Comparison of ENCODE assay signal across 8 mouse cellular contexts in genomic region chr4:119121249-119121648, GRCm38 (mm10). TPM values are rescaled to one million over a fixed set of nuclear protein-coding genes. Genes with fewer than 3 reads are reported as not detected.
A peak's percentile ranks its signal among the peaks of the same experiment; 100 is the strongest.
DNase-seq lines count a peak whose midpoint lies in the region; ATAC-seq and TF ChIP-seq lines count a peak whose summit lies in the region.

No protein-coding gene starts in this region.

- peak; percentile 11 for DNase-seq in forebrain, postnatal 0 days
- peak; percentile 99 for DNase-seq in NIH3T3 (ENCODE audit: low read depth)
- peak; percentile 50 to 66 for DNase-seq in gastrocnemius, adult 8-10 months (ENCODE audit: low spot score in 2 of 2)
- peak; percentile 93 for DNase-seq in kidney, adult 2 months
- peak; percentile 68 for DNase-seq in liver, embryonic 13.5 days
- no peak for DNase-seq in B cell, adult 2 months

- no peak for TF ChIP-seq CTCF in forebrain, postnatal 0 days (IDR thresholded peaks at IDR 0.05; ENCODE audit: low read depth)
- no peak for TF ChIP-seq CTCF in kidney, adult 2 months (conservative IDR thresholded peaks at IDR 0.05; ENCODE audit: insufficient read depth, insufficient read length, low read depth, low read length)

- no peak for TF ChIP-seq POLR2A in kidney, adult 2 months (IDR thresholded peaks at IDR 0.05; ENCODE audit: low read depth, low read length)

- H3K9ac ChIP-seq in forebrain, postnatal 0 days, result no peak overlapping the region
- H3K9ac ChIP-seq in forebrain, embryonic 12.5 days, result no peak overlapping the region
- H3K9ac ChIP-seq in liver, embryonic 13.5 days, result no peak overlapping the region
- H3K9ac ChIP-seq in stomach, embryonic 15.5 days, result no peak overlapping the region

- no peak overlapping the region for H3K4me2 ChIP-seq in forebrain, postnatal 0 days (ENCODE audit: low read depth)
- H3K4me2 ChIP-seq in forebrain, embryonic 12.5 days, result no peak overlapping the region
- no peak overlapping the region for H3K4me2 ChIP-seq in liver, embryonic 13.5 days
- H3K4me2 ChIP-seq in stomach, embryonic 15.5 days, result no peak overlapping the region

- H3K9me3 ChIP-seq in forebrain, postnatal 0 days (ENCODE audit: low read length), result no peaks in the 10 kb centered on the region
- H3K9me3 ChIP-seq in forebrain, embryonic 12.5 days, result no peaks in the 10 kb centered on the region
- H3K9me3 ChIP-seq in liver, embryonic 13.5 days (replicated peaks), result no peaks in the 10 kb centered on the region
- no peaks in the 10 kb centered on the region for H3K9me3 ChIP-seq in stomach, embryonic 15.5 days

- peak; percentile 10; the same call in 1 of the 2 replicates for ATAC-seq in forebrain, postnatal 0 days
- ATAC-seq in forebrain, embryonic 12.5 days (ENCODE audit: low FRiP score), result no peak
- peak; percentile 52 for ATAC-seq in liver, embryonic 13.5 days (ENCODE audit: low read depth)
- ATAC-seq in stomach, embryonic 15.5 days (ENCODE audit: insufficient read depth, low FRiP score, low read depth), result peak; percentile 40; the same call in 1 of the 2 replicates

- H3K4me1 ChIP-seq in forebrain, postnatal 0 days (ENCODE audit: insufficient read depth), result no peaks in the 10 kb centered on the region
- peaks cover 15% of the 10 kb centered on the region for H3K4me1 ChIP-seq in forebrain, embryonic 12.5 days
- H3K4me1 ChIP-seq in kidney, adult 2 months (ENCODE audit: control insufficient read depth, insufficient read depth, low read length), result 0 out of 2 replicates have a peak, but pooled peaks cover 17% of the 10 kb centered on the region
- peaks cover 100% of the 10 kb centered on the region for H3K4me1 ChIP-seq in liver, embryonic 13.5 days (replicated peaks)
- peaks cover 36% of the 10 kb centered on the region for H3K4me1 ChIP-seq in stomach, embryonic 15.5 days

- WGBS in forebrain, postnatal 0 days, result 35% methylated on average over 4 of the region's 4 CpGs
- 65% methylated on average over 4 of the region's 4 CpGs for WGBS in forebrain, embryonic 12.5 days
- WGBS in kidney, adult 2 months, result 28% methylated on average over 4 of the region's 4 CpGs
- 30% methylated on average over 4 of the region's 4 CpGs for WGBS in liver, embryonic 13.5 days (ENCODE audit: insufficient replicate concordance)
- 36% methylated on average over 4 of the region's 4 CpGs for WGBS in stomach, embryonic 15.5 days

- no peak overlapping the region for H3K4me3 ChIP-seq in forebrain, postnatal 0 days (ENCODE audit: low read depth, low read length)
- H3K4me3 ChIP-seq in forebrain, embryonic 12.5 days (replicated peaks), result no peak overlapping the region
- H3K4me3 ChIP-seq in kidney, adult 2 months (ENCODE audit: insufficient read depth, low read depth, low read length), result no peak overlapping the region
- no peak overlapping the region; the same call in 1 of the 2 replicates for H3K4me3 ChIP-seq in liver, embryonic 13.5 days (replicated peaks)
- H3K4me3 ChIP-seq in stomach, embryonic 15.5 days (replicated peaks), result no peak overlapping the region

- 0 out of 2 replicates have a peak, but pooled peaks cover 7% of the 10 kb centered on the region for H3K36me3 ChIP-seq in forebrain, postnatal 0 days (ENCODE audit: insufficient read depth)
- H3K36me3 ChIP-seq in forebrain, embryonic 12.5 days (replicated peaks), result peaks cover 61% of the 10 kb centered on the region
- H3K36me3 ChIP-seq in kidney, adult 2 months (ENCODE audit: control insufficient read depth, insufficient read depth, low read length), result no peaks in the 10 kb centered on the region
- peaks cover 100% of the 10 kb centered on the region for H3K36me3 ChIP-seq in liver, embryonic 13.5 days
- peaks cover 19% of the 10 kb centered on the region; the same call in 1 of the 2 replicates for H3K36me3 ChIP-seq in stomach, embryonic 15.5 days

- no peak overlapping the region for H3K27ac ChIP-seq in forebrain, postnatal 0 days (ENCODE audit: low read depth, low read length)
- no peak overlapping the region for H3K27ac ChIP-seq in forebrain, embryonic 12.5 days
- peak overlapping the region; percentile 42; the same call in 1 of the 2 replicates for H3K27ac ChIP-seq in kidney, adult 2 months (ENCODE audit: insufficient read depth, low read depth, low read length)
- peak overlapping the region; percentile 51 for H3K27ac ChIP-seq in liver, embryonic 13.5 days
- no peak overlapping the region for H3K27ac ChIP-seq in stomach, embryonic 15.5 days

- no peaks in the 10 kb centered on the region for H3K27me3 ChIP-seq in forebrain, postnatal 0 days (ENCODE audit: insufficient read depth, low read length)
- no peaks in the 10 kb centered on the region for H3K27me3 ChIP-seq in forebrain, embryonic 12.5 days
- no peaks in the 10 kb centered on the region for H3K27me3 ChIP-seq in kidney, adult 2 months (replicated peaks; ENCODE audit: control insufficient read depth, insufficient read depth, low read length)
- no peaks in the 10 kb centered on the region for H3K27me3 ChIP-seq in liver, embryonic 13.5 days
- no peaks in the 10 kb centered on the region for H3K27me3 ChIP-seq in stomach, embryonic 15.5 days (replicated peaks)

RNA-seq across cellular contexts. Expression of gene Slc2a1, which starts 12.7 kb away (rescaled TPM):
- total RNA-seq in forebrain, postnatal 0 days (2014; rRNA removed), result 53.6 and 64.8 TPM in 2 replicates
- polyA plus RNA-seq in forebrain, postnatal 0 days (2015; fragmentation: Nextera tagmentation; extraction: Ambion mirVana), result 41.4 and 43.1 TPM in 2 replicates
- polyA plus RNA-seq in forebrain, embryonic 12.5 days (2016; fragmentation: Nextera tagmentation; extraction: Ambion mirVana), result 110 and 113 TPM in 2 replicates
- 1 to 10 TPM; 4.6 to 9.8 (median 5.3) TPM for total RNA-seq in gastrocnemius, adult 8-10 months (2022)
- polyA plus RNA-seq in kidney, adult 2 months (2012; rRNA removed), result 78.4 and 89.6 TPM in 2 replicates
- 272 and 303 TPM in 2 replicates for polyA plus RNA-seq in liver, embryonic 13.5 days (2015; fragmentation: Nextera tagmentation; extraction: Ambion mirVana)
- polyA plus RNA-seq in stomach, embryonic 15.5 days (2015; fragmentation: Nextera tagmentation; extraction: Ambion mirVana), result 119 and 129 TPM in 2 replicates

RNA-seq across cellular contexts. Expression of gene Zfp691, which starts 52.7 kb away (rescaled TPM):
- total RNA-seq in forebrain, postnatal 0 days (2014; rRNA removed), result 6.5 and 7.2 TPM in 2 replicates
- 1.2 and 2.2 TPM in 2 replicates for polyA plus RNA-seq in forebrain, postnatal 0 days (2015; fragmentation: Nextera tagmentation; extraction: Ambion mirVana)
- polyA plus RNA-seq in forebrain, embryonic 12.5 days (2016; fragmentation: Nextera tagmentation; extraction: Ambion mirVana), result 7.8 and 9.9 TPM in 2 replicates
- 10 to 100 TPM; 15.2 to 18.5 (median 16.8) TPM for total RNA-seq in gastrocnemius, adult 8-10 months (2022)
- polyA plus RNA-seq in kidney, adult 2 months (2012; rRNA removed), result 16.6 and 19.3 TPM in 2 replicates
- polyA plus RNA-seq in liver, embryonic 13.5 days (2015; fragmentation: Nextera tagmentation; extraction: Ambion mirVana), result 2.8 and 2.9 TPM in 2 replicates
- 4.6 and 5.5 TPM in 2 replicates for polyA plus RNA-seq in stomach, embryonic 15.5 days (2015; fragmentation: Nextera tagmentation; extraction: Ambion mirVana)

Comparison
In these comparisons a context has a peak if more than half of its experiments do, and no peak if none do; other contexts are left out.
1. DNase-seq: peak in forebrain, postnatal 0 days (single experiment), NIH3T3 (single experiment), gastrocnemius, adult 8-10 months (2 of 2), kidney, adult 2 months (single experiment) and liver, embryonic 13.5 days (single experiment); none in B cell, adult 2 months (0 of 2).
2. H3K27ac ChIP-seq: peak in kidney, adult 2 months (single experiment) and liver, embryonic 13.5 days (single experiment); none in forebrain, postnatal 0 days (single experiment), forebrain, embryonic 12.5 days (single experiment) and stomach, embryonic 15.5 days (single experiment).